9 mouse cellular contexts compared by ENCODE assay signal in the genomic region with DNA sequence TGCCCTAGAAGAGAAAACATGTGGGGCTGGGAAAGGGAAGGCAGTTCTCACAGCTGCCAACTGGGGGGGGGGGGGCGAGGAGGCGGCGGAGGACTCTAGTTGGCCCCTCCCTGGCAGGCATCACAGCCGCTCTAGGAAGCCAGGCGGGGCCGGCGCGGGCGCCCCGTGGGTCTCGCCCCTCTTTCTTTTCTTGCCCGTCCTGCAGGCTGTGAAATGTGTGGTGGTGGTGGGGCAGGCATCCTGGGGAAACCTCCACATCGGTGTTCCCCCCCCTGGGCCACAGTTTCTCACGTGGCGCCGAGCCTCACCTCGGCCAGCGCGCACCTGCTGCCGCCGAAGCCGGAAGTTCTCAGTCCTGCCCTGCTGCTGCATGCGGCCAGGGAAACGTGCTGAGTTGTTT. TPM values are rescaled to one million over a fixed set of nuclear protein-coding genes. Genes with fewer than 3 reads are reported as not detected.
A peak's percentile ranks its signal among the peaks of the same experiment; 100 is the strongest.
DNase-seq lines count a peak whose midpoint lies in the region; ATAC-seq and TF ChIP-seq lines count a peak whose summit lies in the region.
"Had no signal": no experiment of that assay in that cellular context is flagged by ENCODE, and none has a peak within 500 bp of the region (broad histone marks: within the 10 kb centered on the region; RNA-seq: fewer than 3 reads in every experiment).

No protein-coding gene starts in this region.

- peak overlapping the region; percentile 38 for H3K4me3 ChIP-seq in heart, embryonic 11.5 days (ENCODE audit: low read depth, low read length)
- H3K4me3 ChIP-seq in brown adipose tissue, adult 24 weeks (ENCODE audit: insufficient read depth, low read depth, low read length), result peak overlapping the region; percentile 50
- H3K4me3 ChIP-seq in hindbrain, postnatal 0 days (ENCODE audit: low read length), result peak overlapping the region; percentile 30
- peak overlapping the region; percentile 28; the same call in 1 of the 2 replicates for H3K4me3 ChIP-seq in midbrain, embryonic 13.5 days (replicated peaks)

- H3K36me3 ChIP-seq in heart, embryonic 11.5 days (ENCODE audit: control insufficient read depth, insufficient read depth, low read length), result no peaks in the 10 kb centered on the region
- no peaks in the 10 kb centered on the region for H3K36me3 ChIP-seq in hindbrain, postnatal 0 days (ENCODE audit: insufficient read depth, low read length)
- H3K36me3 ChIP-seq in midbrain, embryonic 13.5 days, result no peaks in the 10 kb centered on the region

- H3K9ac ChIP-seq in heart, embryonic 11.5 days (ENCODE audit: low read depth, low read length), result 0 out of 2 replicates have a peak overlapping the region, but pooled peaks have one; percentile 54
- no peak overlapping the region for H3K9ac ChIP-seq in hindbrain, postnatal 0 days (replicated peaks; ENCODE audit: low read length)
- no peak overlapping the region for H3K9ac ChIP-seq in midbrain, embryonic 13.5 days (replicated peaks)

- no peak for DNase-seq in heart, adult 18-20 months
- no peak for DNase-seq in hindbrain, postnatal 0 days (ENCODE audit: low spot score)
- DNase-seq in left cerebral cortex, postnatal 10 days (ENCODE audit: extremely low spot score in 1 of 2, low spot score in 2 of 2), result no peak
- no peak for DNase-seq in left cerebral cortex, postnatal 25 days (ENCODE audit: low spot score in 2 of 2)

- H3K4me1 ChIP-seq in heart, embryonic 11.5 days (ENCODE audit: control insufficient read depth, insufficient read depth, low read length), result peaks cover 19% of the 10 kb centered on the region
- H3K4me1 ChIP-seq in brown adipose tissue, adult 24 weeks (ENCODE audit: control insufficient read depth, insufficient read depth, insufficient read length, low read length), result no peaks in the 10 kb centered on the region
- H3K4me1 ChIP-seq in hindbrain, postnatal 0 days (ENCODE audit: insufficient read depth, low read length), result no peaks in the 10 kb centered on the region
- 0 out of 2 replicates have a peak, but pooled peaks cover 8% of the 10 kb centered on the region for H3K4me1 ChIP-seq in midbrain, embryonic 13.5 days (replicated peaks)

- H3K4me2 ChIP-seq in heart, embryonic 11.5 days, result peak overlapping the region; percentile 70
- peak overlapping the region; percentile 49; the same call in 1 of the 2 replicates for H3K4me2 ChIP-seq in hindbrain, postnatal 0 days (ENCODE audit: low read depth, low read length)
- peak overlapping the region; percentile 48 for H3K4me2 ChIP-seq in midbrain, embryonic 13.5 days (replicated peaks)

- TF ChIP-seq CTCF in hindbrain, postnatal 0 days (IDR thresholded peaks at IDR 0.05; ENCODE audit: low read depth), result no peak

- no peaks in the 10 kb centered on the region for H3K9me3 ChIP-seq in heart, embryonic 11.5 days (replicated peaks; ENCODE audit: control insufficient read depth, low read length)
- no peaks in the 10 kb centered on the region for H3K9me3 ChIP-seq in hindbrain, postnatal 0 days (ENCODE audit: low read length)
- H3K9me3 ChIP-seq in midbrain, embryonic 13.5 days, result no peaks in the 10 kb centered on the region

- ATAC-seq in heart, embryonic 11.5 days (replicated peaks; ENCODE audit: insufficient number of reproducible peaks, low FRiP score, low TSS enrichment), result no peak
- no peak for ATAC-seq in hindbrain, postnatal 0 days
- no peak for ATAC-seq in midbrain, embryonic 13.5 days
- no peak for ATAC-seq in frontal cortex, adult (ENCODE audit: low TSS enrichment)

- H3K27ac ChIP-seq in heart, embryonic 11.5 days (ENCODE audit: low read depth, low read length), result 0 out of 2 replicates have a peak overlapping the region, but pooled peaks have one; percentile 29
- H3K27ac ChIP-seq in brown adipose tissue, adult 24 weeks (replicated peaks; ENCODE audit: low read depth, low read length), result no peak overlapping the region
- no peak overlapping the region for H3K27ac ChIP-seq in hindbrain, postnatal 0 days
- H3K27ac ChIP-seq in midbrain, embryonic 13.5 days, result no peak overlapping the region

- 21% methylated on average over 24 of the region's 24 CpGs for WGBS in heart, embryonic 11.5 days (ENCODE audit: insufficient replicate concordance)
- WGBS in hindbrain, postnatal 0 days, result 20% methylated on average over 23 of the region's 24 CpGs
- 37% methylated on average over 12 of the region's 24 CpGs for WGBS in midbrain, embryonic 13.5 days

- no peaks in the 10 kb centered on the region for H3K27me3 ChIP-seq in heart, embryonic 11.5 days (ENCODE audit: control insufficient read depth, insufficient read depth, low read length)
- no peaks in the 10 kb centered on the region for H3K27me3 ChIP-seq in hindbrain, postnatal 0 days (ENCODE audit: insufficient read depth, low read length)
- no peaks in the 10 kb centered on the region; the same call in 1 of the 2 replicates for H3K27me3 ChIP-seq in midbrain, embryonic 13.5 days

- intact Hi-C loops in left cerebral cortex, postnatal 10 days (cut with DNase I), result no loop called here
- intact Hi-C loops in left cerebral cortex, postnatal 25 days (cut with DNase I), result no loop called here

RNA-seq across cellular contexts. Expression of a gene that starts 10.9 kb away (rescaled TPM):
- polyA plus RNA-seq in heart, embryonic 11.5 days (2014; fragmentation: Nextera tagmentation; extraction: Ambion mirVana), result 0.26 and 0.38 TPM in 2 replicates
- total RNA-seq in heart, adult 18-20 months (2021), result under 1 TPM in 1 of 2 experiments, not detected in 1; 0.15 TPM
- polyA plus RNA-seq in brown adipose tissue, adult 24 weeks (2012; ENCODE audit: insufficient read depth, insufficient read length, missing spikeins), result not detected in 2 replicates
- 0.04 TPM in 1 of 2 replicates, not detected in the other for total RNA-seq in hindbrain, postnatal 0 days (2014; rRNA removed)
- polyA plus RNA-seq in hindbrain, postnatal 0 days (2015; fragmentation: Nextera tagmentation; extraction: Ambion mirVana), result 0.42 and 0.48 TPM in 2 replicates
- polyA plus RNA-seq in midbrain, embryonic 13.5 days (2015; fragmentation: Nextera tagmentation; extraction: Ambion mirVana), result 0.12 and 0.15 TPM in 2 replicates
- total RNA-seq in left cerebral cortex, postnatal 10 days (2021), result not detected
- total RNA-seq in left cerebral cortex, postnatal 25 days (2021), result under 1 TPM; 0.21 to 0.25 TPM

RNA-seq across cellular contexts. Expression of a gene that starts 10.9 kb away (rescaled TPM):
- 36.3 and 37.3 TPM in 2 replicates for polyA plus RNA-seq in heart, embryonic 11.5 days (2014; fragmentation: Nextera tagmentation; extraction: Ambion mirVana)
- 10 to 100 TPM; 21.3 to 22.9 TPM for total RNA-seq in heart, adult 18-20 months (2021)
- 7.8 and 9.6 TPM in 2 replicates for polyA plus RNA-seq in brown adipose tissue, adult 24 weeks (2012; ENCODE audit: insufficient read depth, insufficient read length, missing spikeins)
- 127 and 144 TPM in 2 replicates for total RNA-seq in hindbrain, postnatal 0 days (2014; rRNA removed)
- 114 and 126 TPM in 2 replicates for polyA plus RNA-seq in hindbrain, postnatal 0 days (2015; fragmentation: Nextera tagmentation; extraction: Ambion mirVana)
- polyA plus RNA-seq in midbrain, embryonic 13.5 days (2015; fragmentation: Nextera tagmentation; extraction: Ambion mirVana), result 153 and 157 TPM in 2 replicates
- total RNA-seq in left cerebral cortex, postnatal 10 days (2021), result 10 to 100 TPM; 48.3 to 56.2 TPM
- total RNA-seq in left cerebral cortex, postnatal 25 days (2021), result 10 to 100 TPM; 44.8 to 47.1 TPM

RNA-seq across cellular contexts. Expression of a gene that starts 19.1 kb away (rescaled TPM):
- 7.1 and 8.0 TPM in 2 replicates for polyA plus RNA-seq in heart, embryonic 11.5 days (2014; fragmentation: Nextera tagmentation; extraction: Ambion mirVana)
- 1 to 10 TPM; 3.5 to 4.5 TPM for total RNA-seq in heart, adult 18-20 months (2021)
- 0.92 and 1.8 TPM in 2 replicates for polyA plus RNA-seq in brown adipose tissue, adult 24 weeks (2012; ENCODE audit: insufficient read depth, insufficient read length, missing spikeins)
- total RNA-seq in hindbrain, postnatal 0 days (2014; rRNA removed), result 19.8 and 29.7 TPM in 2 replicates
- 7.9 and 9.4 TPM in 2 replicates for polyA plus RNA-seq in hindbrain, postnatal 0 days (2015; fragmentation: Nextera tagmentation; extraction: Ambion mirVana)
- polyA plus RNA-seq in midbrain, embryonic 13.5 days (2015; fragmentation: Nextera tagmentation; extraction: Ambion mirVana), result 14.9 and 15.1 TPM in 2 replicates
- total RNA-seq in left cerebral cortex, postnatal 10 days (2021), result 10 to 100 TPM; 11.2 to 12.5 TPM
- total RNA-seq in left cerebral cortex, postnatal 25 days (2021), result 1 to 10 TPM; 9.9 to 10.0 TPM

RNA-seq across cellular contexts. Expression of a gene that starts 26.6 kb away (rescaled TPM):
- not detected in 2 replicates for polyA plus RNA-seq in heart, embryonic 11.5 days (2014; fragmentation: Nextera tagmentation; extraction: Ambion mirVana)
- not detected for total RNA-seq in heart, adult 18-20 months (2021)
- not detected in 2 replicates for polyA plus RNA-seq in brown adipose tissue, adult 24 weeks (2012; ENCODE audit: insufficient read depth, insufficient read length, missing spikeins)
- total RNA-seq in hindbrain, postnatal 0 days (2014; rRNA removed), result 0.63 and 1.0 TPM in 2 replicates
- polyA plus RNA-seq in hindbrain, postnatal 0 days (2015; fragmentation: Nextera tagmentation; extraction: Ambion mirVana), result 0.11 TPM in 1 of 2 replicates, not detected in the other
- not detected in 2 replicates for polyA plus RNA-seq in midbrain, embryonic 13.5 days (2015; fragmentation: Nextera tagmentation; extraction: Ambion mirVana)
- not detected for total RNA-seq in left cerebral cortex, postnatal 10 days (2021)
- under 1 TPM; 0.23 to 0.55 TPM for total RNA-seq in left cerebral cortex, postnatal 25 days (2021)
- polyA plus RNA-seq: C2C12 had no signal

RNA-seq across cellular contexts. Expression of a gene that starts 27.4 kb away (rescaled TPM):
- 63.6 and 80.5 TPM in 2 replicates for polyA plus RNA-seq in heart, embryonic 11.5 days (2014; fragmentation: Nextera tagmentation; extraction: Ambion mirVana)
- 10 to 100 TPM; 27.5 to 31.0 TPM for total RNA-seq in heart, adult 18-20 months (2021)
- 33.8 and 34.4 TPM in 2 replicates for polyA plus RNA-seq in brown adipose tissue, adult 24 weeks (2012; ENCODE audit: insufficient read depth, insufficient read length, missing spikeins)
- 52.9 and 90.6 TPM in 2 replicates for total RNA-seq in hindbrain, postnatal 0 days (2014; rRNA removed)
- polyA plus RNA-seq in hindbrain, postnatal 0 days (2015; fragmentation: Nextera tagmentation; extraction: Ambion mirVana), result 42.6 and 44.9 TPM in 2 replicates
- polyA plus RNA-seq in midbrain, embryonic 13.5 days (2015; fragmentation: Nextera tagmentation; extraction: Ambion mirVana), result 67.7 and 70.4 TPM in 2 replicates
- 10 to 100 TPM; 59.1 to 70.0 TPM for total RNA-seq in left cerebral cortex, postnatal 10 days (2021)
- 10 to 100 TPM; 62.3 to 68.5 TPM for total RNA-seq in left cerebral cortex, postnatal 25 days (2021)
